Mouse (Mus musculus) thymus, postnatal 10 days (tissue): ENCODE measurements around the gene Zmynd10.

Source experiments
- DNase-seq, 2 experiments: peaks; one replicate each; pipeline ENCODE4 v3.0.0; 2021; ENCODE audit warnings: low spot score in 2 of 2

Zmynd10 gene

DNA sequence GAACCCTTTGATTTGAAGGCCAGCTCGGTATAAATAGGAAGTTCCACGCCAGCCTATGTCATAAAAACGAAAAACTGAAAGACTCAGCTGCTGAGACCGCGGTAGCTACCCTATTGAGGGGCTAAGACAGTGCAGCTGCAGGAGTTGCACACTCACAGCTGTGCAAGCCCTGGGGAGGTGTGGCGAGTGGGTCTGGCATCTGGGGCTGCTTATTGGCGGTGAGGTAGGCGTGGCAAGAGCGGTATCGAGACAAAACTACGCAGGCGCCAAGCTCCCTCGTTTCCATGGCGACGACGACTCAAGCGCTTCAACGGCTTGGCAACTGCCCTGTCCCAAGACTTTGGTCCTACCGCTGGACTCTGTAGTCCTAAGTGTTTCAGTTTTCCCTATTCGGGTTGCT lies at the start of gene Zmynd10:
Gene Zmynd10, plus strand, starts transcription at position 273 of the 400 bp plus-strand sequence.
- DNase-seq, result peak; percentile 92 to 93

DNA sequence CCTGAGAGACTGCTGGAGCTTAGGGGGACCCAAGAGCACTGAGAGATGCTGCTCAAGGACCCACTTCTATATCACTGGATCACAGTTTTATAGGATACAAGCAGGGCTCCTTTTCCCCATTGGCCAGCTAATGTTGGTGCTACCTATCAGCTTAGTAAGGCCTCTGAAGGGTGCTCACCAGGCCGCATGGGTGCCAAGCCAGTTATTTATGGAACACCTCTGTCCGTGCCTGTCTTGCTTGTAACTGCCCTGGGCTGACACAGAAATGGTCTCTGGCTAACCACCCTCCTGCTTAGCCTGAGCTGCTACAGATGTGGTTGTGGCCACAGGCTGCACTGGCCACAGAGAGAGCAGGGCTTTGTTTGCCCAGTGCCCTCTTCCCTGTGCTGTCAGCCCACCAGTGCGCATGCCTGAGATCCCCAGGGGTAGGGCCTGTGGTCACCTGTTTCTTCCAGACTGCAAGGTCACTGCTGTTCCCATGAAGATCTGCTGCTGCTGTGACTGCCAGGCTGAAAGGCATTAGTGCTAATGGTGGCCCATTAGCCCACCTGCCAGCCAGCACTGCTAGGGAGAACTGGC lies 46.3 kb upstream of the Zmynd10 start:
- DNase-seq, result no peak

- no peak for DNase-seq
Observed at GRCm38 (mm10) chr9:107502131-107502846, 44.8 kb upstream of the Zmynd10 start.

- no peak for DNase-seq
Observed at GRCm38 (mm10) chr9:107504662-107505537, 42.2 kb upstream of the Zmynd10 start.

- DNase-seq, result peak in 1 of 2 experiments; percentile 22
Observed at GRCm38 (mm10) chr9:107508266-107508665, 38.8 kb upstream of the Zmynd10 start.

GRCm38 (mm10) chr9:107510384-107511100 lies 36.6 kb upstream of the Zmynd10 start:
- DNase-seq, result no peak

GRCm38 (mm10) chr9:107511436-107511835 lies 35.7 kb upstream of the Zmynd10 start:
- DNase-seq, result no peak

DNA sequence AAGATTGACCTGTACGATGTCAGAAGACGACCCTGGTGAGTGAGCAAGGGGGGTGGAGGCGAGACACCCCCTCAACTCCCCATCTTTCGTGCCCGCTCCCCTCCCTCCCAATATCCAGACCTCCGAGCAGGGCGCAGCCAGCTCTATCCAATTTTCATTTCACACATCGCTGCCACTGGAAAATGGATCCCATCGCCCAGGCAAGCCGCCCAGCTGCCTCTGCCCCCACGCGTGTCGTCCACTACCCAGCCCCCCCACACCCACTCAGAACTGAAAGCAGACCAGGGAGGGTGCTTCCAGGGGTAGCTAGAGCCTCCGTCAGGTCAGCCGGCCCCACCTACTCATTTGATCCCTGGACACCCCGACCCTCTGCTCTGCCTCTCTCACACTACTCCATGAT lies 34.8 kb upstream of the Zmynd10 start:
- DNase-seq, result no peak

DNA sequence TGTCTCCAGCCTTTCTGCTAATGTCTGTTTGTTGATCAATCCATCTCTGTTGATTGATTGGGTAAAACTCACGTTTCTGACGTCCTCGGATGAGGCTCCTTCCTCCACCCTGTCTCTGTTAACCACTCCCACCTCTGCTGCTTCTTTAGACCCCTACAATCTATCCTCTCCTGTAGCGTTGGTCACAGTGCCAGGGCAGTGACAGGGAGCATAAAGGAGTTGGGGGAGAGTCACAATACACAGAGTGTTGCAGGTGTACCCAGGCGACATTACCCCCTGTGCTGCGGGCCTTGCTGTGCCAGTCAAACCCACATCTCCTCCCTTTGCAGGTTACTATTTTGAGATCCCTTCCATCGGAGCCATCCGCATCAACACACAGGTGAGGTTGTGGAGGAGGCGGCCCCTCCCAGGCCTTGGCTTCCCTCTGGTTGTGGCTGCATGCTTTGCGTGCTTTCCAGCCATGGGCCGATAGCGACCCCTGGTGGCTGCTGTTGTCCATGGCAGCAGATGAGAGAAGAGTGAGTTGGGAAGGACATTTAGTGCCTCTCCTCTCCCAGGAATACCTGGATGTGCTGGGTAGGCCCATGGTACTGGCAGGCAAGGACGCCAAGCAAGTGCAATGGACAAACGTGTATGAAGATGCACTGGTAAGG lies 32.7 kb upstream of the Zmynd10 start:
- peak; percentile 58 to 89 for DNase-seq

GRCm38 (mm10) chr9:107520331-107520730 lies 26.8 kb upstream of the Zmynd10 start:
- DNase-seq, result no peak

DNA sequence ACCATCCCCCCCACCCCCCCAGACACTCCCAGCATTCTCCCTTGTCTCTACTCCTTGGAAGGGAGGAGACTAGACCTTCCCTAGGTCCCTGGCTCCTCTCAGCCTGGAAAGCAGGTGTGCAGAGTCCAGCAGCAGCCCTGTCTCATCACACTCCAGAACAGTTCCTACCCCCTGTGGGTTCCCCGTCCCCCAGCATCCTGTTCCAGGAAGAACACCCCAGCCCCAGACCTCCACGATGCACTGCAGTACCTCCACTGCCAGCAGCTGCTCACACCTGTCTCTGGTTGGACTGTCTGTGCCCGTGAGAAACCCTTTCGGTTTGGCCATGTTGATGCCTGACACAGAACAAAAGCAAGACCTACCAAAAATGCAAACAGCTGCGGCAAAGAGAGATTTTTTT lies 25.9 kb upstream of the Zmynd10 start:
- peak; percentile 60 for DNase-seq

GRCm38 (mm10) chr9:107521711-107522399 lies 25.2 kb upstream of the Zmynd10 start:
- DNase-seq, result peak in 1 of 2 experiments; percentile 54

- no peak for DNase-seq
Observed at GRCm38 (mm10) chr9:107522400-107522711, 24.7 kb upstream of the Zmynd10 start.

GRCm38 (mm10) chr9:107526198-107527026 lies 20.7 kb upstream of the Zmynd10 start:
- DNase-seq, result peak; percentile 77 to 84

- DNase-seq, result peak; percentile 88
Observed at GRCm38 (mm10) chr9:107533791-107534407, 13.2 kb upstream of the Zmynd10 start, which contains the start of gene Tmem115. Tmem115 (plus strand) TSS chr9:107533945.

DNA sequence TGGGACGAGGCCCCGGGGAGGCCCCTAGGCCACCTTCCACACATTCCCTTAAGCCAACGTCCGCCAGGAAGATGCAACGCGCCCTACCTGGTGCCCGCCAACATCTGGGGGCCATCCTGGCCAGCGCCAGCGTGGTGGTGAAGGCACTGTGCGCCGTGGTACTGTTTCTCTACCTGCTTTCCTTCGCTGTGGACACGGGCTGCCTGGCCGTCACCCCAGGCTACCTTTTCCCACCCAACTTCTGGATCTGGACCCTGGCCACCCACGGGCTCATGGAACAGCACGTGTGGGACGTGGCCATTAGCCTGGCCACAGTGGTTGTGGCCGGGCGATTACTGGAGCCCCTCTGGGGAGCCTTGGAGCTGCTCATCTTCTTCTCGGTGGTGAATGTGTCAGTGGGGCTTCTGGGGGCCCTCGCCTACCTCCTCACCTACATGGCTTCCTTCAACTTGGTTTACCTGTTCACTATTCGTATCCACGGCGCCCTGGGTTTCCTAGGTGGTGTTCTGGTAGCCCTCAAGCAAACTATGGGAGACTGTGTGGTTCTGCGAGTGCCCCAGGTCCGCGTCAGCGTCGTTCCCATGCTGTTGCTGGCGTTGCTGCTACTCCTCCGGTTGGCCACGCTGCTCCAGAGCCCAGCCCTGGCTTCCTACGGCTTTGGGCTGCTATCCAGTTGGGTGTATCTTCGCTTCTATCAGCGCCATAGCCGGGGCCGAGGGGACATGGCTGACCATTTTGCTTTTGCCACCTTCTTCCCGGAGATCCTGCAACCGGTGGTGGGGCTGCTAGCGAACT lies 12.5 kb upstream of the Zmynd10 start:
- DNase-seq, result no peak

DNA sequence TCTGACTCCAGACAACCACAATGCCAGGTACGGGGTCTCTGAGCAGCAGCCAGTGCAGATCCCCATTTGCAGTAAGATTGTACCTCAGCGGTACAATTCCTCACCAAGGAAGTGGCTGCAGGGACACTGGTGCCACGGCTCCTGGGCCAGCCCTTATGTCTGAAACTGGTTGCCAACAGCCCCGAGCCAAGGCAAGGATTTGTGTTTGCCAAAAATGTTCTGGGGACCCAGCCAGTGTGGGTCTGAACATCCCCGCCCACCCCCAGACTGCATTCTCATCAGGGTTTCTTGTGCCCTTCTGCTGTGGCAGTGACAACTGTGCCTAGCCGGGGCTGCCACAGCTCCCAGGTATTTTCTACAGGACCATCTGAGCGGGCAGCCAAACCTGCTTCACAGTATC lies 8.9 kb upstream of the Zmynd10 start:
- no peak for DNase-seq

DNA sequence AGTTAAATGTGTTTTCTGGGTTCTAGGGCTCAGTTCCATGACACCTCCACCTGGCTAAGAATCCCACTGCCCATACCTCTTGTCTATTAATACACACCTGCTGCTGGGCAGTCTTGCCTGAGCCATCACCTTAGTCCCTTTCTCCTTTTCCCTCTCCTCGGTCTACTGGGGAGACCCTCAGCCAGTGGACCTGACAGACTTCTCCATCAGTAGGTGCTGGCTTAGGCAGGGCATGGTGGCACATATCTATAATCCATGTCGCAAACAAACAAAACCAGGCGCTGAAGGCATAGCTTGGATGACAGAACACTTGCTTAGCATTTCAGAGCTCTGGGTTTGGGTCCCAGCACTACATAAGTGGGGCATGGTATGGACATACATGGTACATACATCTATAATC lies 8.4 kb upstream of the Zmynd10 start:
- DNase-seq, result no peak

DNA sequence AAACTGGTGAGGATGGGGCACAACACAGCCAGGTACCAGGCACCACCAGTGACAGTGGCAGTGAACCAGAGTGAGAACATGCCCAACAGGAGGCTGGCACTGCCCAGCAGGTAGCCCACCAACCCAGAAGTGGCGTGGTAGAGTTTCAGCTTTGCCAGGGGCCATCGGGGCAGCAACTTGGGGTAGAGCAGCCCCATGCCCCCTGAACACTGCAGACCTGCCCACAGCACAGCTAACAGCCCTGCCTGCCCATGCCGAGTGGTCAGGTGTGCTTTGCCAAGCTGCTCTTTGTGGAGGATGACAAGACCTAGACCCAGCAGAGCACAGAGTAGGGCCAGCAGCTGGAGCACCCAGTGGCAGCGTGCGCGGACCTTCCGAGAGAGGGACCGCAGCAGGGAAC lies 7.2 kb upstream of the Zmynd10 start:
- DNase-seq, result no peak
